Mouse (Mus musculus) frontal cortex, adult 2 months (tissue): Measurements from ENCODE around the gene Gm9913. TPM values are rescaled to one million over a fixed set of nuclear protein-coding genes. Genes with fewer than 3 reads are reported as not detected.

Experiments used
- DNase-seq, 2 experiments: peaks; one replicate each; pipeline ENCODE4 v3.0.0; 2022; ENCODE audit warnings: low spot score in 1 of 2; ENCODE audit errors: extremely low spot score in 1 of 2
- polyA plus RNA-seq: library from polyadenylated mRNA; depleted of rRNA; stranded (reverse); fragments of >200 nt; gene quantifications from 2 replicates; pipeline ENCODE4 v1.2.3, GENCODE M21; 2012; rRNA removed

The Gm9913 gene
- polyA plus RNA-seq, 1 experiment, result 0.04 TPM

- DNase-seq, result no peak
Observed at GRCm38 (mm10) chr2:125544986-125545385, 40.1 kb downstream of the Gm9913 start.

- no peak for DNase-seq
Observed at GRCm38 (mm10) chr2:125548806-125549578, 44.1 kb downstream of the Gm9913 start.

- DNase-seq, result no peak
Observed at GRCm38 (mm10) chr2:125555830-125556229, 50.9 kb downstream of the Gm9913 start.

Other genes starting within 250 kb of the Gm9913 start
- 1.6 and 1.7 TPM in 2 replicates for gene Fbn1, start 2.9 kb downstream of the Gm9913 start, polyA plus RNA-seq
- gene Cep152, start 120.0 kb downstream of the Gm9913 start, polyA plus RNA-seq, result 1.8 and 2.2 TPM in 2 replicates
- gene Eid1, start 168.0 kb downstream of the Gm9913 start, polyA plus RNA-seq, result 174 and 188 TPM in 2 replicates
- gene Shc4, start 219.1 kb downstream of the Gm9913 start, polyA plus RNA-seq, result 4.8 and 5.0 TPM in 2 replicates